Mouse (Mus musculus): ENCODE measurements around the gene Wwtr1. TPM values are rescaled to one million over a fixed set of nuclear protein-coding genes. Genes with fewer than 3 reads are reported as not detected.
A peak's percentile ranks its signal among the peaks of the same experiment; 100 is the strongest.

Gene Wwtr1
- total RNA-seq (2021) = 10 to 100 TPM; 78.5 to 83.2 TPM

GRCm38 (mm10) chr3:57575660-57576055 is at the start of gene Wwtr1:
Gene Wwtr1 (minus strand): TSS chr3:57575910.
- peak; percentile 96 for DNase-seq

GRCm38 (mm10) chr3:57619718-57620117 is 44.0 kb upstream of the Wwtr1 start:
- peak; percentile 24 for DNase-seq

- no peak for DNase-seq
Measured at GRCm38 (mm10) chr3:57615652-57616051, 39.9 kb upstream of the Wwtr1 start.

- DNase-seq = no peak
Measured at GRCm38 (mm10) chr3:57612430-57612997, 36.8 kb upstream of the Wwtr1 start.

- DNase-seq = no peak
Measured at GRCm38 (mm10) chr3:57611776-57612175, 36.1 kb upstream of the Wwtr1 start.

GRCm38 (mm10) chr3:57604618-57605015 is 28.9 kb upstream of the Wwtr1 start:
- DNase-seq = peak; percentile 38

- no peak for DNase-seq
Measured at GRCm38 (mm10) chr3:57603891-57604617, 28.3 kb upstream of the Wwtr1 start.

GRCm38 (mm10) chr3:57602610-57603009 is 26.9 kb upstream of the Wwtr1 start:
- DNase-seq = no peak

- DNase-seq = no peak
Measured at GRCm38 (mm10) chr3:57596566-57596965, 20.9 kb upstream of the Wwtr1 start.

- DNase-seq = no peak
Measured at GRCm38 (mm10) chr3:57595506-57595905, 19.8 kb upstream of the Wwtr1 start.

GRCm38 (mm10) chr3:57585967-57586366 is 10.3 kb upstream of the Wwtr1 start:
- no peak for DNase-seq

GRCm38 (mm10) chr3:57583533-57583932 is 7.8 kb upstream of the Wwtr1 start:
- DNase-seq = no peak

- DNase-seq = no peak
Measured at GRCm38 (mm10) chr3:57580426-57581195, 4.9 kb upstream of the Wwtr1 start.

- DNase-seq = peak; percentile 83
Measured at GRCm38 (mm10) chr3:57576056-57576824, 530 bp upstream of the Wwtr1 start.

- DNase-seq = peak; percentile 61
Measured at GRCm38 (mm10) chr3:57574885-57575659, 638 bp downstream of the Wwtr1 start.

GRCm38 (mm10) chr3:57573898-57574570 is 1.7 kb downstream of the Wwtr1 start:
- DNase-seq = no peak

- DNase-seq = no peak
Measured at GRCm38 (mm10) chr3:57572331-57572975, 3.3 kb downstream of the Wwtr1 start.

GRCm38 (mm10) chr3:57566655-57567054 is 9.1 kb downstream of the Wwtr1 start:
- DNase-seq = no peak

GRCm38 (mm10) chr3:57563627-57564026 is 12.1 kb downstream of the Wwtr1 start:
- no peak for DNase-seq

- no peak for DNase-seq
Measured at GRCm38 (mm10) chr3:57562996-57563506, 12.7 kb downstream of the Wwtr1 start.

GRCm38 (mm10) chr3:57558761-57559160 is 16.9 kb downstream of the Wwtr1 start:
- DNase-seq = no peak

All from heart, postnatal 4 days (tissue).